Mouse (Mus musculus) B cell, adult 2 months (primary cell): ENCODE measurements around the gene Gnas.
"Not testable (repeated sequence)": the region's sequence is repeated elsewhere in the genome, so short reads cannot be mapped to it uniquely, and the experiment has no call there.

Source experiments
- DNase-seq, 2 experiments: peaks; one replicate each; pipeline ENCODE4 v3.0.0; 2022

Gene Gnas

GRCm38 (mm10) chr2:174295175-174295899, 11.2 kb downstream of the Gnas start:
- peak; percentile 45 to 47 for DNase-seq

GRCm38 (mm10) chr2:174295900-174296465, 11.9 kb downstream of the Gnas start:
- no peak for DNase-seq

- DNase-seq = peak; percentile 45 to 57
Measured at GRCm38 (mm10) chr2:174297086-174297571, 13.0 kb downstream of the Gnas start.

GRCm38 (mm10) chr2:174297851-174298250, 13.7 kb downstream of the Gnas start:
- DNase-seq = no peak

GRCm38 (mm10) chr2:174298471-174298870, 14.4 kb downstream of the Gnas start:
- DNase-seq = no peak

GRCm38 (mm10) chr2:174299091-174299770, 15.1 kb downstream of the Gnas start:
- no peak for DNase-seq

- DNase-seq = no peak
Measured at GRCm38 (mm10) chr2:174299771-174300160, 15.6 kb downstream of the Gnas start.

GRCm38 (mm10) chr2:174300186-174300585, 16.1 kb downstream of the Gnas start:
- DNase-seq = no peak

GRCm38 (mm10) chr2:174300666-174301065, 16.5 kb downstream of the Gnas start:
- no peak for DNase-seq

GRCm38 (mm10) chr2:174302526-174302925, 18.4 kb downstream of the Gnas start:
- no peak for DNase-seq

- no peak for DNase-seq
Measured at GRCm38 (mm10) chr2:174305646-174306045, 21.5 kb downstream of the Gnas start.

GRCm38 (mm10) chr2:174307903-174308302, 23.8 kb downstream of the Gnas start:
- no peak for DNase-seq

GRCm38 (mm10) chr2:174310913-174311514, 26.9 kb downstream of the Gnas start:
- DNase-seq = peak; percentile 63 to 65

- DNase-seq = no peak
Measured at GRCm38 (mm10) chr2:174311613-174312012, 27.5 kb downstream of the Gnas start.

- peak; percentile 86 to 89 for DNase-seq
Measured at GRCm38 (mm10) chr2:174312118-174312647, 28.1 kb downstream of the Gnas start.

GRCm38 (mm10) chr2:174312661-174313060, 28.5 kb downstream of the Gnas start:
- no peak for DNase-seq

GRCm38 (mm10) chr2:174315445-174315844, 31.3 kb downstream of the Gnas start:
- DNase-seq = not testable (repeated sequence)

GRCm38 (mm10) chr2:174316661-174317060, 32.5 kb downstream of the Gnas start:
- DNase-seq = no peak

GRCm38 (mm10) chr2:174325989-174326388, 41.9 kb downstream of the Gnas start:
- no peak for DNase-seq

GRCm38 (mm10) chr2:174326481-174326880, 42.4 kb downstream of the Gnas start:
- no peak for DNase-seq

GRCm38 (mm10) chr2:174327295-174327981, 43.3 kb downstream of the Gnas start:
- DNase-seq = peak; percentile 83 to 84

- peak; percentile 30 to 38 for DNase-seq
Measured at GRCm38 (mm10) chr2:174328358-174328905, 44.3 kb downstream of the Gnas start.
